In the genomic region with DNA sequence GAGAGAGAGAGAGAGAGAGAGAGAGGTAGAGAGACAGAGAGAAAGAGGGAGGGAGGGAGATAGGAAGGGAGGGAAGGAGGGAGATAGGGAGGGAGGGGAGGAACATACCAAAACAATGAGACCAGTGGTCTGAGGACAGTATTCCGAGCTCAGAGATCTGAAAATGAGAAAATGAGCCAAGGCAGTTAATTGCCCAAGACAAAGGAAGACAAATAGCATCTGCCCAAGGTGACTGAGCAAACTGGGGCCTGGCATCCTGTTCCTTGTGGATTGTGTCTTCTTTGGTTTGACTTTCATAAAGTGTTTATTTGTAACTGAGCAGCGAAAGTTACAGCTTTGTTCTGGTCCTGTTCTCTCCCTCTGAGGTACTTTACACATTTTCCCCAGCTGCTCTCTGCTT, we compare ENCODE assay signal across 33 mouse cellular contexts.
"Had no signal": no experiment of that assay in that cellular context is flagged by ENCODE, and none has a peak within 500 bp of the region (broad histone marks: within the 10 kb centered on the region; RNA-seq: fewer than 3 reads in every experiment).

No protein-coding gene starts in this region.

- H3K27me3 ChIP-seq: heart, embryonic 12.5 days; heart, embryonic 13.5 days; heart, embryonic 15.5 days; hindbrain, embryonic 12.5 days; hindbrain, embryonic 13.5 days; hindbrain, embryonic 15.5 days; intestine, embryonic 15.5 days; kidney, embryonic 15.5 days had no signal

- H3K36me3 ChIP-seq: heart, embryonic 10.5 days; heart, embryonic 12.5 days; heart, embryonic 13.5 days; heart, embryonic 15.5 days; hindbrain, embryonic 10.5 days; hindbrain, embryonic 12.5 days; hindbrain, embryonic 13.5 days; hindbrain, embryonic 15.5 days; intestine, embryonic 15.5 days; kidney, embryonic 15.5 days had no signal

- H3K9ac ChIP-seq: heart, embryonic 12.5 days; heart, embryonic 13.5 days; heart, embryonic 15.5 days; hindbrain, embryonic 12.5 days; hindbrain, embryonic 13.5 days; hindbrain, embryonic 14.5 days; hindbrain, embryonic 15.5 days; intestine, embryonic 15.5 days; kidney, embryonic 15.5 days had no signal

- ATAC-seq: hindbrain, embryonic 16.5 days; hindbrain, postnatal 0 days; inflammation-experienced regulatory T-cells, adult 6 months; intestine, embryonic 15.5 days; intestine, embryonic 16.5 days; intestine, postnatal 0 days had no signal

- H3K9me3 ChIP-seq: heart, embryonic 10.5 days; heart, embryonic 12.5 days; heart, embryonic 13.5 days; heart, embryonic 15.5 days; hindbrain, embryonic 10.5 days; hindbrain, embryonic 12.5 days; hindbrain, embryonic 13.5 days; hindbrain, embryonic 15.5 days; intestine, embryonic 15.5 days; kidney, embryonic 15.5 days had no signal

- DNase-seq: heart, postnatal 10 days; heart, postnatal 14 days; heart, postnatal 36 days; heart, postnatal 4 days; kidney, adult 11 months; kidney, adult 18-20 months; kidney, adult 2 months; kidney, adult 8-10 months; kidney, adult 9 months; kidney, postnatal 10 days; kidney, postnatal 25 days; kidney, postnatal 36 days; layer of hippocampus, adult 9-11 months; layer of hippocampus, postnatal 36 days had no signal

- H3K4me1 ChIP-seq: heart, embryonic 10.5 days; heart, embryonic 12.5 days; heart, embryonic 15.5 days; hindbrain, embryonic 10.5 days; hindbrain, embryonic 12.5 days; hindbrain, embryonic 13.5 days; hindbrain, embryonic 15.5 days; intestine, embryonic 15.5 days; kidney, embryonic 15.5 days had no signal

- H3K4me2 ChIP-seq: heart, embryonic 11.5 days; heart, embryonic 12.5 days; heart, embryonic 13.5 days; heart, embryonic 15.5 days; hindbrain, embryonic 12.5 days; hindbrain, embryonic 13.5 days; hindbrain, embryonic 14.5 days; hindbrain, embryonic 15.5 days; intestine, embryonic 15.5 days; kidney, embryonic 15.5 days had no signal

- H3K27ac ChIP-seq: heart, embryonic 10.5 days; heart, embryonic 13.5 days; heart, embryonic 15.5 days; hindbrain, embryonic 10.5 days; hindbrain, embryonic 12.5 days; hindbrain, embryonic 13.5 days; hindbrain, embryonic 14.5 days; hindbrain, embryonic 15.5 days; hindbrain, postnatal 0 days; intestine, embryonic 15.5 days; kidney, embryonic 15.5 days; layer of hippocampus, adult 2 months; left cerebral cortex, adult 2 months had no signal

- H3K4me3 ChIP-seq: heart, embryonic 10.5 days; heart, embryonic 12.5 days; heart, embryonic 13.5 days; heart, embryonic 15.5 days; hindbrain, embryonic 10.5 days; hindbrain, embryonic 12.5 days; hindbrain, embryonic 13.5 days; hindbrain, embryonic 15.5 days; intestine, embryonic 15.5 days; kidney, embryonic 15.5 days; layer of hippocampus, adult 2 months; left cerebral cortex, adult 2 months had no signal
